Mouse (Mus musculus): Measurements from ENCODE around the gene Paip2b.

DNA sequence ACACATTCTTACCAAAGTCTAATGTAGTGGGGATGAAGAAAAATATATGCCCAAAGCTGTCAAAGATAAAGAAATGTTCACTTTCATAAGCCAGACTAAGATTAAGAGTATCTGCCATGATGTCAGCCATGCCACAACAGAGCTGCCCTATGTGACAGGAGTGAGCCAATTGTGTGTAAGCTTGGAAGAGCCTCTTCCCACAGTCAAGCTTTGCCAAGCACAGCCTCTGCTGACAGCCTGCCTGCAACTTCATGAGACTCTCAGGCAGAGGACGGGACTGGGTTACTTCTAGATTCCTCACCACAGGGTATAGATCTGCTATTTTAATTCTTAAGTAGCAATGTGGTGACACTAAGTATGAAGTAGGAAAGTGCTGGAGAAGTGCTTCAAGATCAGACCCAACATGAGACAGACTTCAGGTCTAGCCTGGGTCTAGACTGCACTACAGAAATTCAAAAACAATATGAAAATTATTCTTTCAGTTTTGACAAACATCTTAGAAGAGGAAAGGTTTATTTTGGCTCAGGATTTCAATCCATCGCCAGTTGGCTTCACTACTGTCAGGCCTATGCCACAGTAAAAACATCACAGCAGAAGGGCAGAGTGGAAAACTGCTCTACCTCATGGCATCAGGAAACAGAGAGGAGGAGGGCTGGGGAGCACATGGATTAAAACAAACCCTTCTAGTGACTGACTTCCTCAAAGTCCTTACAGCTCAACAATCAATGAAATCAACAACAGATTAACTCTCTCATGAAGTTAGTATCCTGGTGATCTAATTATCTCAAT is 10.6 kb downstream of the Paip2b start:
- TF ChIP-seq CTCF (IDR thresholded peaks at IDR 0.05 in 2 of 3, conservative IDR thresholded peaks at IDR 0.05 in 1 of 3; ENCODE audit: control insufficient read depth in 1 of 3, insufficient read depth in 1 of 3, low read depth in 2 of 3, low read length in 3 of 3, poor library complexity in 1 of 3, severe bottlenecking in 1 of 3) (no peak), GATA1 (IDR thresholded peaks at IDR 0.05; ENCODE audit: low read depth, low read length) (no peak), POLR2A (IDR thresholded peaks at IDR 0.05; ENCODE audit: control insufficient read depth in 1 of 2, insufficient read depth in 1 of 2, low read depth in 1 of 2, low read length in 2 of 2, poor library complexity in 1 of 2) (no peak), USF1 (IDR thresholded peaks at IDR 0.05; ENCODE audit: low read depth, low read length) (no peak), MYB (IDR thresholded peaks at IDR 0.05; ENCODE audit: low read depth, low read length) (no peak), TCF12 (IDR thresholded peaks at IDR 0.05; ENCODE audit: low read depth, low read length) (no peak), E2F4 (IDR thresholded peaks at IDR 0.05; ENCODE audit: borderline replicate concordance, low read depth, low read length) (no peak), SMC3 (IDR thresholded peaks at IDR 0.05; ENCODE audit: low read depth, low read length) (no peak), MAX (IDR thresholded peaks at IDR 0.05; ENCODE audit: low read length) (no peak), CHD2 (IDR thresholded peaks at IDR 0.05; ENCODE audit: low read length) (no peak)

Data from MEL (cell line).